Mouse (Mus musculus) ES-Bruce4 (cell line): ENCODE data around the gene Rptor. TPM values are rescaled to one million over a fixed set of nuclear protein-coding genes. Genes with fewer than 3 reads are reported as not detected.

ENCODE experiments used
- H3K27ac ChIP-seq: 2 replicates; pipeline ENCODE4 v1.5.1; 2012; ENCODE audit warnings: low read length, inconsistent platforms; ENCODE audit not compliant: insufficient read depth
- H3K27me3 ChIP-seq: 2 replicates; pipeline ENCODE4 v1.6.1; 2012; ENCODE audit warnings: mild to moderate bottlenecking, low read length, inconsistent platforms; ENCODE audit not compliant: control insufficient read depth, poor library complexity, insufficient read depth, severe bottlenecking
- H3K36me3 ChIP-seq: 2 replicates; pipeline ENCODE4 v1.6.1; 2012; ENCODE audit warnings: inconsistent platforms, mild to moderate bottlenecking, low read length, moderate library complexity; ENCODE audit not compliant: control insufficient read depth, poor library complexity, insufficient read depth, severe bottlenecking
- H3K4me1 ChIP-seq: one replicate; pipeline ENCODE4 v1.8.1; 2011; ENCODE audit warnings: low read length; ENCODE audit not compliant: control insufficient read depth, insufficient read depth
- H3K4me3 ChIP-seq: 2 replicates; pipeline ENCODE4 v1.5.1; 2011; ENCODE audit warnings: low read depth, mild to moderate bottlenecking, low read length
- H3K9ac ChIP-seq: 2 replicates; pipeline ENCODE4 v1.6.1; 2012; ENCODE audit warnings: low read depth, mild to moderate bottlenecking, inconsistent platforms; ENCODE audit not compliant: poor library complexity, severe bottlenecking
- H3K9me3 ChIP-seq: replicated peaks from 2 replicates; pipeline ENCODE4 v1.6.1; 2012; ENCODE audit warnings: mild to moderate bottlenecking, low read length, inconsistent platforms; ENCODE audit not compliant: control insufficient read depth, poor library complexity, insufficient read depth, severe bottlenecking
- CTCF ChIP-seq: IDR thresholded peaks from one replicate; pipeline ENCODE4 v1.8.1; 2011; ENCODE audit warnings: low read depth, low read length
- EP300 ChIP-seq: IDR thresholded peaks from 2 replicates; pipeline ENCODE4 v1.6.1; 2011; ENCODE audit warnings: low read depth, low read length; ENCODE audit not compliant: insufficient read depth
- POLR2A ChIP-seq: IDR thresholded peaks from one replicate; pipeline ENCODE4 v1.8.1; 2011; ENCODE audit warnings: low read length; ENCODE audit not compliant: insufficient read depth
- polyA plus RNA-seq: library from polyadenylated mRNA; stranded (reverse); fragments of >200 nt; gene quantifications from 2 replicates; pipeline ENCODE4 v1.2.4, GENCODE M21; 2011; ENCODE audit warnings: low read depth; ENCODE audit not compliant: missing spikeins, insufficient read depth, insufficient read length

Rptor gene
- polyA plus RNA-seq, 1 experiment, result 41.5 TPM

- H3K27ac ChIP-seq, result no peak overlapping the region
- no peaks in the 10 kb centered on the region for H3K27me3 ChIP-seq
- H3K4me1 ChIP-seq, result no peaks in the 10 kb centered on the region
- TF ChIP-seq EP300 (0 out of 2 replicates have a peak, but pooled peaks have one; percentile 26), POLR2A (no peak)
- no peaks in the 10 kb centered on the region for H3K36me3 ChIP-seq
- no peak overlapping the region for H3K9ac ChIP-seq
- H3K4me3 ChIP-seq, result peak overlapping the region; percentile 21; the same call in 1 of the 2 replicates
- H3K9me3 ChIP-seq, result no peaks in the 10 kb centered on the region
Measured at GRCm38 (mm10) chr11:119572316-119573010, 30.2 kb upstream of the Rptor start.

GRCm38 (mm10) chr11:119576855-119577254, 25.9 kb upstream of the Rptor start:
- Histone ChIP-seq H3K9ac (no peak overlapping the region), H3K9me3 (no peaks in the 10 kb centered on the region)
- no peak for TF ChIP-seq EP300
- no peak for TF ChIP-seq CTCF
- TF ChIP-seq POLR2A, result no peak

GRCm38 (mm10) chr11:119577721-119578120, 25.0 kb upstream of the Rptor start:
- Histone ChIP-seq H3K36me3 (no peaks in the 10 kb centered on the region), H3K4me1 (no peaks in the 10 kb centered on the region), H3K27me3 (no peaks in the 10 kb centered on the region), H3K9me3 (no peaks in the 10 kb centered on the region), H3K4me3 (no peak overlapping the region), H3K27ac (no peak overlapping the region), H3K9ac (no peak overlapping the region)
- TF ChIP-seq POLR2A (no peak), EP300 (no peak), CTCF (no peak)

More at GRCm38 (mm10) chr11:119576855-119577254, 25.9 kb upstream of the Rptor start:
- H3K27me3 ChIP-seq, result no peaks in the 10 kb centered on the region
- H3K27ac ChIP-seq, result no peak overlapping the region
- H3K4me3 ChIP-seq, result no peak overlapping the region
- H3K36me3 ChIP-seq, result no peaks in the 10 kb centered on the region
- H3K4me1 ChIP-seq, result no peaks in the 10 kb centered on the region

- TF ChIP-seq EP300 (no peak), POLR2A (no peak), CTCF (no peak)
- no peak overlapping the region for H3K9ac ChIP-seq
- no peaks in the 10 kb centered on the region for H3K36me3 ChIP-seq
- no peaks in the 10 kb centered on the region for H3K27me3 ChIP-seq
- H3K4me1 ChIP-seq, result peaks cover 13% of the 10 kb centered on the region
- H3K27ac ChIP-seq, result no peak overlapping the region
- no peaks in the 10 kb centered on the region for H3K9me3 ChIP-seq
- no peak overlapping the region for H3K4me3 ChIP-seq
Measured at GRCm38 (mm10) chr11:119586511-119586910, 16.2 kb upstream of the Rptor start.

GRCm38 (mm10) chr11:119587112-119587511, 15.6 kb upstream of the Rptor start:
- H3K36me3 ChIP-seq, result no peaks in the 10 kb centered on the region
- no peak overlapping the region for H3K27ac ChIP-seq
- no peaks in the 10 kb centered on the region for H3K27me3 ChIP-seq
- H3K4me1 ChIP-seq, result peaks cover 13% of the 10 kb centered on the region
- TF ChIP-seq EP300, result no peak
- TF ChIP-seq POLR2A, result no peak
- TF ChIP-seq CTCF, result no peak
- H3K9ac ChIP-seq, result no peak overlapping the region
- no peak overlapping the region for H3K4me3 ChIP-seq
- no peaks in the 10 kb centered on the region for H3K9me3 ChIP-seq

- Histone ChIP-seq H3K36me3 (no peaks in the 10 kb centered on the region), H3K4me3 (no peak overlapping the region), H3K4me1 (peaks cover 10% of the 10 kb centered on the region), H3K27ac (no peak overlapping the region), H3K27me3 (no peaks in the 10 kb centered on the region), H3K9ac (no peak overlapping the region), H3K9me3 (no peaks in the 10 kb centered on the region)
- TF ChIP-seq CTCF, result no peak
- no peak for TF ChIP-seq EP300
- no peak for TF ChIP-seq POLR2A
Measured at GRCm38 (mm10) chr11:119589242-119589641, 13.5 kb upstream of the Rptor start.
